21 mouse cellular contexts compared by ENCODE assay signal in the genomic region with DNA sequence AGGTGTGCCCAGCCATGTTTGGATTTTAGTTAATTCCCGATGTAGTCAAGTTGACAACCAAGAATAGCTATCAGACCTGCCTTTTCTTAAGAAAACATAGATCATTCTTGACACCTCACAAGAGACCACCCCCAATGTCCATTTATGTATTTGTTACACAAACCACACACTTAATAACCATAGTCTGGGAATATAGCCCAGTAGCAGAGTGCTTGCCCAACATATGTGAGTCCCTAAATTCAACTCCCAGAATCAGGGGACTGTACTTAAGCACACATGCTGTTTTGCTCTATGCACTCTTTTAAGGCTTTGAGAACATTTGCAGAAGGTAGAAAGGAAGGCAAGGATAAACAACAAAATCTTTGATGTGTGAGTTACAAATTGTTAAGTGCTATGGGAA. TPM values are rescaled to one million over a fixed set of nuclear protein-coding genes. Genes with fewer than 3 reads are reported as not detected.
"Had no signal": no experiment of that assay in that cellular context is flagged by ENCODE, and none has a peak within 500 bp of the region (broad histone marks: within the 10 kb centered on the region; RNA-seq: fewer than 3 reads in every experiment).

No protein-coding gene starts in this region.

- ATAC-seq: liver, postnatal 0 days; midbrain, embryonic 13.5 days; midbrain, embryonic 16.5 days had no signal

- H3K36me3 ChIP-seq: limb, embryonic 15.5 days; midbrain, embryonic 10.5 days; midbrain, embryonic 13.5 days; neural tube, embryonic 13.5 days had no signal

- H3K27me3 ChIP-seq: limb, embryonic 12.5 days; limb, embryonic 15.5 days; megakaryocyte, embryonic 14.5 days; midbrain, embryonic 13.5 days; neural tube, embryonic 13.5 days had no signal

- H3K9me3 ChIP-seq: limb, embryonic 12.5 days; limb, embryonic 15.5 days; megakaryocyte, embryonic 14.5 days; midbrain, embryonic 10.5 days; midbrain, embryonic 13.5 days; neural tube, embryonic 13.5 days had no signal

- DNase-seq: kidney, adult 11 months; kidney, adult 8-10 months; left cerebral cortex, postnatal 4 days; liver, postnatal 0 days; retina, postnatal 1 day; thymus, adult 18-20 months; thymus, postnatal 14 days; thymus, postnatal 4 days had no signal

- H3K9ac ChIP-seq: limb, embryonic 12.5 days; limb, embryonic 15.5 days; liver, embryonic 14.5 days; liver, postnatal 0 days; midbrain, embryonic 13.5 days; neural tube, embryonic 13.5 days had no signal

- H3K4me3 ChIP-seq: limb, embryonic 12.5 days; limb, embryonic 15.5 days; megakaryocyte, embryonic 14.5 days; midbrain, embryonic 10.5 days; midbrain, embryonic 13.5 days; myocyte; neural tube, embryonic 13.5 days had no signal

- H3K27ac ChIP-seq: limb, embryonic 12.5 days; limb, embryonic 15.5 days; liver, embryonic 14.5 days; midbrain, embryonic 10.5 days; midbrain, embryonic 13.5 days; neural tube, embryonic 13.5 days had no signal

- H3K4me2 ChIP-seq: limb, embryonic 12.5 days; limb, embryonic 15.5 days; liver, embryonic 11.5 days; midbrain, embryonic 13.5 days; neural tube, embryonic 13.5 days had no signal

RNA-seq across cellular contexts. Expression of a gene that starts 30.4 kb away (rescaled TPM):
- total RNA-seq: monocyte, adult 5-6 weeks had no signal
- polyA plus RNA-seq: limb, embryonic 12.5 days; liver, postnatal 0 days; small intestine, adult 2 months; spleen, adult 2 months had no signal
